Mouse (Mus musculus) left cerebral cortex, adult 2 months (tissue): Measurements from ENCODE around the gene Clybl. TPM values are rescaled to one million over a fixed set of nuclear protein-coding genes. Genes with fewer than 3 reads are reported as not detected.

Source experiments
- DNase-seq, 2 experiments: peaks; one replicate each; pipeline ENCODE4 v3.0.0; 2021 to 2022; ENCODE audit warnings: low spot score in 2 of 2, mixed read lengths in 1 of 2; ENCODE audit errors: extremely low spot score in 1 of 2
- H3K27ac ChIP-seq: fragments of 200-600 bp; 2 replicates; pipeline ENCODE4 v1.8.1; 2022
- H3K4me3 ChIP-seq: fragments of 200-600 bp; 2 replicates; pipeline ENCODE4 v1.8.1; 2022
- CTCF ChIP-seq: fragments of 200-600 bp; IDR thresholded peaks from 2 replicates; pipeline ENCODE4 v1.8.1; 2022; ENCODE audit warnings: antibody characterized with exemption, mild to moderate bottlenecking, moderate library complexity
- intact Hi-C: fragments of 180-260 bp; cut with DNase I; formaldehyde crosslinking; loops from one replicate; pipeline ENCODE4 v1.15.1; 2025
- total RNA-seq, 2 experiments: library from RNA; stranded (reverse); gene quantifications; 2 replicates each; pipeline ENCODE4 v1.2.3; 2021

The Clybl gene
- total RNA-seq, 2 experiments from 2014 or later = 24.7 to 25.6 TPM

DNA sequence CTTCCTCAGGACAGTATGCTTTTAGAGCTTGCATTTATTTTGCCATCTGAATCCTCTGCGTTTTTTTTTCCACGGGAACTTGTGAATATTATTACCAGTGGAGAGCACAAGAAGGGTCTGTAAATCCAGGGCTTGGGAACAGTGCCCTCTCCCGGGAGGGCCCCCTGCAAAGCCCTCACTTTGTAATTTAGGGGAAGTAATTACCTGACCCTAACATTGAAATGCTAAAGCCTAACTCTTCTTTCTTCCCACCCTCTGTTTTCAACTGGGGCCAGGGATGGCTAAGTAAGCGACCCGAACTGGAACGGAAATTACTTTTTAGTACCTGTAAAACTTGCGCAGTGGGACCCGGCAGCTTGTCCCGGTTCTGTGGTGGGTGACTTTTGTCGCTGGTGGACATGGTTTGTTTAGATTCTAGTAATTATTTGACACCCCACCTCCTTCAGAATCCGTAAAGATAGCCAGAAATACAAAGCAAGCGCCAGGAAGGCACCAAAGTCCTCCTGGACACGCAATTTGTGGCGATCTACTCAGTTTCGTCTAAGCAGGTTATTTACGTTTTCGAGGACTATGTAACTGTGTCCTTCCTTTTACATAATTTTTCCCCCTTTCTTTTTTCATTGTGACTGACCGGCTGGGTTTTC is 224.5 kb downstream of the Clybl start:
- intact Hi-C loops = loop anchor here (1.0 to 10.0 kb wide), 2 partner anchors 44 to 181 kb away; no protein-coding TSS in a partner anchor
- Histone ChIP-seq H3K27ac (peak overlapping the region; percentile 53; the same call in 1 of the 2 replicates), H3K4me3 (peak overlapping the region; percentile 17)
- TF ChIP-seq CTCF = no peak; the same call in none of the 2 replicates
- DNase-seq = no peak

GRCm38 (mm10) chr14:122406541-122407219 is 225.2 kb downstream of the Clybl start:
- peak overlapping the region; percentile 53; the same call in 1 of the 2 replicates for H3K27ac ChIP-seq
- H3K4me3 ChIP-seq = peak overlapping the region; percentile 17
- DNase-seq = peak; percentile 14 to 18
- TF ChIP-seq CTCF = no peak
- intact Hi-C loops = loop anchor here (1.0 to 10.0 kb wide), 2 partner anchors 44 to 182 kb away; no protein-coding TSS in a partner anchor

- Histone ChIP-seq H3K27ac (no peak overlapping the region), H3K4me3 (no peak overlapping the region)
- TF ChIP-seq CTCF = no peak
- DNase-seq = no peak
- intact Hi-C loops = no loop called here
Measured at GRCm38 (mm10) chr14:122412841-122413541, 231.5 kb downstream of the Clybl start.

GRCm38 (mm10) chr14:122413542-122413928 is 232.0 kb downstream of the Clybl start:
- no peak overlapping the region for H3K4me3 ChIP-seq
- DNase-seq = no peak
- intact Hi-C loops = no loop called here
- TF ChIP-seq CTCF = no peak
- no peak overlapping the region for H3K27ac ChIP-seq

- Histone ChIP-seq H3K27ac (no peak overlapping the region), H3K4me3 (no peak overlapping the region)
- no peak for TF ChIP-seq CTCF
- no peak for DNase-seq
- intact Hi-C loops = no loop called here
Measured at GRCm38 (mm10) chr14:122414786-122415185, 233.3 kb downstream of the Clybl start.

- no peak overlapping the region for H3K27ac ChIP-seq
- intact Hi-C loops = no loop called here
Measured at GRCm38 (mm10) chr14:122416166-122416771, 234.8 kb downstream of the Clybl start.

GRCm38 (mm10) chr14:122424441-122424840 is 242.9 kb downstream of the Clybl start:
- H3K27ac ChIP-seq = no peak overlapping the region
- DNase-seq = no peak

More at GRCm38 (mm10) chr14:122416166-122416771, 234.8 kb downstream of the Clybl start:
- no peak overlapping the region for H3K4me3 ChIP-seq
- no peak for TF ChIP-seq CTCF
- DNase-seq = no peak

DNA sequence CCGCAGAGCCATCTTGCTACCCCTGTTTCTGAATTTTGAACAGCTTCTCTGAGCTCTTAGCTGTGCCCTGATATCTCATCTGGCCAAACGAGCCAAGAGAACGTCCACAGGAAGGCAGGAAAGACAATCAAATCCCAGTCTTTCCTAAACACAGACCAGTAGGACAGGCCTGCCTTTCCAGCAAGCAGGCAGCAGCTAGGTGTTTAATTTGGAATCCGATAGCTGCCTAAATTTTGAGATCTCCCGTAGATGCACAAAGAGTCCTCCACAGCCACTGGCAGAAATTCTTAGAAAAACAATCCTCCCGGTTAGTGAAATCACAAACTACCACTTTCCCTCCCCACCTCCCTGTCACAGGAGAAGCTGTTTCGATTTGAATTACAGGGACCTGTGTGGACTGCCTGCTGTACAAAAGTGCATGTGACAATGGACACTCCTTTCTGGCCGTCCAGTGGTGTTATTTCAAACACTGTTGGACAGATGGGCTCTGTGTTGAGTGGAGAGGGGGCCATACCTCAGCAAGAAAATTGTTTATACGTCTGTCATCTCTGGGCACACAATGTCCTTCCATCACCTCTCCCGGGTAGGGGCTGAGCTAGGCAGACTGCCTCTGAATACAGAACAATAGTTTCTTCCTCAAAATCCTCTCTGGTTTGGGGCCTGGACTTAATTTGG is 245.2 kb downstream of the Clybl start:
- intact Hi-C loops = no loop called here

More at GRCm38 (mm10) chr14:122424441-122424840, 242.9 kb downstream of the Clybl start:
- intact Hi-C loops = no loop called here
- no peak for TF ChIP-seq CTCF
- H3K4me3 ChIP-seq = no peak overlapping the region

DNA sequence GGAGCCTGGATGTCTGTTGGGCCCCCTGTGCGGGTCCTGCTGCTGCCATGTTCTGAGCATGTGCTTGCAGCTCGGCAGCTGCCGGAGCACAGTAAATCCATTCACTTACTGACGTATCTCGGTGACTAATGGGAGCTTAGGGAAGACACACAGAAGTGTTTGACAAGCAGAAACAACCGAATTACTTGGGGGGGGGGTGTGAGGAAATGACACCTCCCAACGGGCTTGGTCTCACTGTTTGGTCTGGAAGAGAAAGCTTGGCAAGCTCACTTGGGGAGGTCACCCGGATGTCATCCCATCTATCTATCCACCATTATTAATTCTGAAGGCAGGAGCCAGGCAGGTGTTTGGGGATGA is 245.7 kb downstream of the Clybl start:
- no peak overlapping the region for H3K27ac ChIP-seq
- H3K4me3 ChIP-seq = no peak overlapping the region
- no peak for DNase-seq
- intact Hi-C loops = no loop called here
- no peak for TF ChIP-seq CTCF

More for the DNA sequence above, 245.2 kb downstream of the Clybl start:
- no peak for DNase-seq
- TF ChIP-seq CTCF = no peak
- Histone ChIP-seq H3K27ac (no peak overlapping the region), H3K4me3 (no peak overlapping the region)

DNA sequence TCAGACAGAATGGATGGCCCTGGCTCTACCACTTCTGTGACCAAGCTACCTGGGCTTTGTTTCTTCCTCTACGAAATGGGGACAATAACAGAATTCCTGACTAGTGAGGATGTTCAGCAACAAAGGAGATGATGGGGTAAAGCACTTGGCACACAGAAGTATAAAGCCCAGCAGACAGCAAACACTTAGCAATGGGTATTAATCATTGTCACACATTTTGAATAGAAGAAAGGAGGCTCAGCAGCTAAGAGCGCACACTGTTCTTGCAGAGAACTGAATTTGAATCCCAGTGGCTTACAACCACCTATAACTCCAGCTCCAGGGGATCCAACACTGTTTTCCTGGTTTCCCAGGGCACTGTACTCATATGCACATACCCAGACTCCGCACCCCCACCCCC is 246.2 kb downstream of the Clybl start:
- no peak for DNase-seq
- no peak for TF ChIP-seq CTCF
- H3K4me3 ChIP-seq = no peak overlapping the region
- no peak overlapping the region for H3K27ac ChIP-seq
- intact Hi-C loops = no loop called here

- DNase-seq = no peak
Measured at GRCm38 (mm10) chr14:122432558-122432957, 251.1 kb downstream of the Clybl start.

More at GRCm38 (mm10) chr14:122432558-122432957, 251.1 kb downstream of the Clybl start:
- Histone ChIP-seq H3K27ac (no peak overlapping the region), H3K4me3 (no peak overlapping the region)
- no peak for TF ChIP-seq CTCF
- intact Hi-C loops = no loop called here
